Mouse (Mus musculus) MEL (cell line): ENCODE results near the gene Tubgcp3. TPM values are rescaled to one million over a fixed set of nuclear protein-coding genes. Genes with fewer than 3 reads are reported as not detected.

Experiments used
- DNase-seq: peaks from one replicate; pipeline ENCODE4 v3.0.0; 2011; ENCODE audit warnings: low read depth, low spot score
- H3K27ac ChIP-seq: 2 replicates; pipeline ENCODE4 v1.5.1; 2012; ENCODE audit warnings: low read depth, mild to moderate bottlenecking, control low read depth, low read length, moderate library complexity; ENCODE audit not compliant: control insufficient read depth
- H3K27me3 ChIP-seq, 2 experiments: fragments of 150-350 bp in 1 of 2; sonication (generic) in 1 of 2; 2 replicates each; pipeline ENCODE4 v1.6.1; 2012; ENCODE audit warnings: low read length in 2 of 2, mild to moderate bottlenecking in 2 of 2, improper control_type of control experiment in 1 of 2, moderate library complexity in 1 of 2; ENCODE audit not compliant: insufficient read depth in 2 of 2, control insufficient read depth in 1 of 2
- H3K36me3 ChIP-seq, 2 experiments: 2 replicates each; pipeline ENCODE4 v1.6.1; 2012 to 2014; ENCODE audit warnings: low read length in 2 of 2, improper control_type of control experiment in 1 of 2, inconsistent platforms in 1 of 2, mild to moderate bottlenecking in 1 of 2; ENCODE audit not compliant: insufficient read depth in 2 of 2, control insufficient read depth in 1 of 2
- H3K4me1 ChIP-seq, 2 experiments: fragments of 150-350 bp in 1 of 2; sonication (generic) in 1 of 2; 2 replicates each; pipeline ENCODE4 v1.6.1; 2012; ENCODE audit warnings: low read length in 2 of 2, improper control_type of control experiment in 1 of 2, mild to moderate bottlenecking in 1 of 2; ENCODE audit not compliant: insufficient read depth in 2 of 2, control insufficient read depth in 1 of 2
- H3K4me3 ChIP-seq, 2 experiments: fragments of 150-350 bp in 1 of 2; sonication (generic) in 1 of 2; 2 replicates each; pipeline ENCODE4 v1.5.1; 2012; ENCODE audit warnings: low read depth in 2 of 2, low read length in 2 of 2, mild to moderate bottlenecking in 2 of 2, moderate library complexity in 2 of 2, control low read depth in 1 of 2, improper control_type of control experiment in 1 of 2; ENCODE audit not compliant: control insufficient read depth in 1 of 2, insufficient read depth in 1 of 2
- H3K79me2 ChIP-seq: 2 replicates; pipeline ENCODE4 v1.6.1; 2012; ENCODE audit warnings: mild to moderate bottlenecking, low read length, moderate library complexity; ENCODE audit not compliant: control insufficient read depth, poor library complexity, insufficient read depth
- H3K9ac ChIP-seq: 2 replicates; pipeline ENCODE4 v1.6.1; 2012; ENCODE audit warnings: low read depth, mild to moderate bottlenecking, control low read depth, low read length, moderate library complexity; ENCODE audit not compliant: control insufficient read depth, poor library complexity, severe bottlenecking
- H3K9me3 ChIP-seq: fragments of 150-350 bp; sonication (generic); replicated peaks from 2 replicates; pipeline ENCODE4 v1.6.1; 2012; ENCODE audit warnings: mild to moderate bottlenecking, low read length, improper control_type of control experiment, moderate library complexity; ENCODE audit not compliant: insufficient read depth
- BHLHE40 ChIP-seq: IDR thresholded peaks from 2 replicates; pipeline ENCODE4 v1.6.1; 2012; ENCODE audit warnings: low read depth, mild to moderate bottlenecking, inconsistent platforms, low read length, improper control_type of control experiment, borderline replicate concordance
- CHD1 ChIP-seq: IDR thresholded peaks from 2 replicates; pipeline ENCODE4 v1.6.1; 2012; ENCODE audit warnings: low read depth, mild to moderate bottlenecking, inconsistent platforms, low read length, improper control_type of control experiment
- E2F4 ChIP-seq: IDR thresholded peaks from 2 replicates; pipeline ENCODE4 v1.6.1; 2011; ENCODE audit warnings: low read depth, low read length, improper control_type of control experiment, borderline replicate concordance
- EP300 ChIP-seq, 2 experiments: IDR thresholded peaks; 2 replicates each; pipeline ENCODE4 v1.6.1; 2011; ENCODE audit warnings: improper control_type of control experiment in 2 of 2, low read length in 2 of 2, low read depth in 1 of 2, mild to moderate bottlenecking in 1 of 2
- ETS1 ChIP-seq: IDR thresholded peaks from 2 replicates; pipeline ENCODE4 v1.6.1; 2012; ENCODE audit warnings: low read depth, mild to moderate bottlenecking, inconsistent platforms, low read length, improper control_type of control experiment, moderate library complexity
- GABPA ChIP-seq: IDR thresholded peaks from 2 replicates; pipeline ENCODE4 v1.6.1; 2012; ENCODE audit warnings: low read depth, mild to moderate bottlenecking, inconsistent platforms, low read length, improper control_type of control experiment, moderate library complexity
- GATA1 ChIP-seq: IDR thresholded peaks from 2 replicates; pipeline ENCODE4 v1.6.1; 2011; ENCODE audit warnings: low read depth, low read length, improper control_type of control experiment
- JUND ChIP-seq: IDR thresholded peaks from 2 replicates; pipeline ENCODE4 v1.6.1; 2011; ENCODE audit warnings: low read depth, mild to moderate bottlenecking, improper control_type of control experiment, low read length
- KAT2A ChIP-seq: conservative IDR thresholded peaks from 2 replicates; pipeline ENCODE4 v1.6.1; 2012; ENCODE audit warnings: low read depth, low read length, improper control_type of control experiment, inconsistent platforms
- MAFK ChIP-seq: IDR thresholded peaks from 2 replicates; pipeline ENCODE4 v1.6.1; 2011; ENCODE audit warnings: low read depth, mild to moderate bottlenecking, low read length, improper control_type of control experiment, borderline replicate concordance
- MAX ChIP-seq: IDR thresholded peaks from 2 replicates; pipeline ENCODE4 v1.6.1; 2011; ENCODE audit warnings: low read length, improper control_type of control experiment
- MAZ ChIP-seq: IDR thresholded peaks from 2 replicates; pipeline ENCODE4 v1.6.1; 2012; ENCODE audit warnings: low read depth, mild to moderate bottlenecking, inconsistent platforms, low read length, improper control_type of control experiment
- MEF2A ChIP-seq: IDR thresholded peaks from 2 replicates; pipeline ENCODE4 v1.6.1; 2014; ENCODE audit warnings: low read depth, mild to moderate bottlenecking, inconsistent platforms, low read length, improper control_type of control experiment; ENCODE audit not compliant: poor library complexity, insufficient replicate concordance, severe bottlenecking; ENCODE audit errors: extremely low read depth
- MYB ChIP-seq: IDR thresholded peaks from 2 replicates; pipeline ENCODE4 v1.6.1; 2011; ENCODE audit warnings: mild to moderate bottlenecking, low read depth, low read length, improper control_type of control experiment
- NELFE ChIP-seq: IDR thresholded peaks from 2 replicates; pipeline ENCODE4 v1.6.1; 2011; ENCODE audit warnings: low read depth, low read length, improper control_type of control experiment
- NRF1 ChIP-seq: IDR thresholded peaks from 2 replicates; pipeline ENCODE4 v1.6.1; 2014; ENCODE audit warnings: low read depth, mild to moderate bottlenecking, inconsistent platforms, low read length, improper control_type of control experiment, moderate library complexity; ENCODE audit not compliant: poor library complexity, insufficient read depth, severe bottlenecking
- POLR2A ChIP-seq, 2 experiments: IDR thresholded peaks; 2 replicates each; pipeline ENCODE4 v1.6.1; 2011 to 2012; ENCODE audit warnings: low read length in 2 of 2, mild to moderate bottlenecking in 2 of 2, control low read depth in 1 of 2, improper control_type of control experiment in 1 of 2, low read depth in 1 of 2, moderate library complexity in 1 of 2; ENCODE audit not compliant: control insufficient read depth in 1 of 2, insufficient read depth in 1 of 2, poor library complexity in 1 of 2
- POLR2AphosphoS5 ChIP-seq: IDR thresholded peaks from 2 replicates; pipeline ENCODE4 v1.6.1; 2012; ENCODE audit warnings: low read depth, borderline replicate concordance, mild to moderate bottlenecking, inconsistent platforms, low read length, moderate library complexity, mixed read lengths
- RCOR1 ChIP-seq: IDR thresholded peaks from 2 replicates; pipeline ENCODE4 v1.6.1; 2012; ENCODE audit warnings: low read depth, mild to moderate bottlenecking, inconsistent platforms, low read length, improper control_type of control experiment
- SIN3A ChIP-seq: IDR thresholded peaks from 2 replicates; pipeline ENCODE4 v1.6.1; 2012; ENCODE audit warnings: low read length, improper control_type of control experiment, inconsistent platforms
- TAL1 ChIP-seq: IDR thresholded peaks from 2 replicates; pipeline ENCODE4 v1.6.1; 2012; ENCODE audit warnings: mild to moderate bottlenecking, inconsistent platforms, low read length, moderate library complexity, mixed read lengths
- TBP ChIP-seq: IDR thresholded peaks from 2 replicates; pipeline ENCODE4 v1.8.0; 2011; ENCODE audit warnings: low read depth, low read length, improper control_type of control experiment
- UBTF ChIP-seq: IDR thresholded peaks from 2 replicates; pipeline ENCODE4 v1.6.1; 2012; ENCODE audit warnings: low read depth, mild to moderate bottlenecking, inconsistent platforms, low read length, improper control_type of control experiment, moderate library complexity, borderline replicate concordance; ENCODE audit not compliant: insufficient read depth
- USF2 ChIP-seq, 2 experiments: IDR thresholded peaks; 2 replicates each; pipeline ENCODE4 v1.6.1; 2011 to 2012; ENCODE audit warnings: improper control_type of control experiment in 2 of 2, low read length in 2 of 2, borderline replicate concordance in 1 of 2, inconsistent platforms in 1 of 2, low read depth in 1 of 2, mild to moderate bottlenecking in 1 of 2; ENCODE audit not compliant: insufficient read depth in 1 of 2
- ZC3H11A ChIP-seq: IDR thresholded peaks from 2 replicates; pipeline ENCODE4 v1.6.1; 2012; ENCODE audit warnings: low read depth, mild to moderate bottlenecking, inconsistent platforms, low read length, improper control_type of control experiment
- ZMIZ1 ChIP-seq: IDR thresholded peaks from 2 replicates; pipeline ENCODE4 v1.6.1; 2012; ENCODE audit warnings: low read depth, mild to moderate bottlenecking, inconsistent platforms, low read length, improper control_type of control experiment, moderate library complexity
- ZNF384 ChIP-seq: IDR thresholded peaks from 2 replicates; pipeline ENCODE4 v1.6.1; 2012; ENCODE audit warnings: low read depth, mild to moderate bottlenecking, inconsistent platforms, low read length, improper control_type of control experiment
- polyA plus RNA-seq, 2 experiments: library from polyadenylated mRNA; stranded (reverse) in 1 of 2; unstranded in 1 of 2; fragments of >175 nt in 1 of 2; fragments of >200 nt in 1 of 2; gene quantifications; 2 replicates each; pipeline versions ENCODE4 v1.2.1 to v1.2.4; 2012; ENCODE audit warnings: low replicate concordance in 2 of 2, low read depth in 1 of 2; ENCODE audit not compliant: insufficient read length in 2 of 2, insufficient read depth in 1 of 2, missing spikeins in 1 of 2
- total RNA-seq: library from RNA; depleted of rRNA; stranded (reverse); fragments of 300-350 nt; gene quantifications from 2 replicates; pipeline ENCODE4 v1.2.3, GENCODE M21; 2012

Tubgcp3 gene
- total and polyA plus RNA-seq, 3 experiments = 43.6 to 87.7 (median 60.2) TPM

- TF ChIP-seq MAX (no peak), NRF1 (no peak)
These were observed 30.5 kb downstream of the Tubgcp3 start (continued) for GRCm38 (mm10) chr8:12641527-12641926.

- H3K36me3 ChIP-seq = peaks cover 0 to 2% of the 10 kb centered on the region in 2 experiments; a peak in 2 of 4 replicates
- no peak overlapping the region for H3K9ac ChIP-seq
- TF ChIP-seq ZNF384 = no peak
- no peak for TF ChIP-seq POLR2AphosphoS5
- no peak for TF ChIP-seq TBP
- TF ChIP-seq KAT2A = no peak
- no peak for TF ChIP-seq USF2 (IDR thresholded peaks at IDR 0.05; ENCODE audit: borderline replicate concordance in 1 of 2, insufficient read depth in 1 of 2, low read depth in 1 of 2, low read length in 2 of 2)
- no peak for TF ChIP-seq RCOR1
- no peak for TF ChIP-seq MAFK
- no peak for TF ChIP-seq EP300 (IDR thresholded peaks at IDR 0.05; ENCODE audit: low read depth in 1 of 2, low read length in 2 of 2)
- TF ChIP-seq JUND = no peak
- TF ChIP-seq E2F4 = no peak
- TF ChIP-seq ETS1 = no peak
- no peaks in the 10 kb centered on the region for H3K79me2 ChIP-seq
- H3K27me3 ChIP-seq = no peaks in the 10 kb centered on the region
- no peak overlapping the region for H3K4me3 ChIP-seq
- no peaks in the 10 kb centered on the region for H3K4me1 ChIP-seq
- H3K27ac ChIP-seq = no peak overlapping the region
- no peaks in the 10 kb centered on the region for H3K9me3 ChIP-seq
- DNase-seq = no peak
These were observed 33.6 kb downstream of the Tubgcp3 start for GRCm38 (mm10) chr8:12638446-12638845.

- H3K79me2 ChIP-seq = no peaks in the 10 kb centered on the region
These were observed 36.7 kb downstream of the Tubgcp3 start for GRCm38 (mm10) chr8:12635366-12635765.

More at GRCm38 (mm10) chr8:12635366-12635765, 36.7 kb downstream of the Tubgcp3 start:
- Histone ChIP-seq H3K27me3 (no peaks in the 10 kb centered on the region), H3K4me1 (no peaks in the 10 kb centered on the region), H3K9me3 (no peaks in the 10 kb centered on the region), H3K36me3 (peaks cover 0 to 2% of the 10 kb centered on the region in 2 experiments; a peak in 2 of 4 replicates)
- DNase-seq = no peak
- TF ChIP-seq ZMIZ1 (no peak), MAFK (no peak), POLR2A (IDR thresholded peaks at IDR 0.05; ENCODE audit: control insufficient read depth in 1 of 2, insufficient read depth in 1 of 2, low read depth in 1 of 2, low read length in 2 of 2, poor library complexity in 1 of 2) (no peak), UBTF (no peak), SIN3A (no peak), MEF2A (no peak), NELFE (no peak), GATA1 (no peak), CHD1 (no peak), EP300 (IDR thresholded peaks at IDR 0.05; ENCODE audit: low read depth in 1 of 2, low read length in 2 of 2) (no peak), KAT2A (no peak), RCOR1 (no peak), TAL1 (no peak), MAZ (no peak), POLR2AphosphoS5 (no peak), BHLHE40 (no peak), GABPA (no peak), ZC3H11A (no peak), MYB (no peak)
- TF ChIP-seq, all 39 proteins: peak for 0
- H3K4me3 ChIP-seq = no peak overlapping the region
- no peak overlapping the region for H3K9ac ChIP-seq
- H3K27ac ChIP-seq = no peak overlapping the region
